Mouse (Mus musculus) lung, postnatal 4 days (tissue): ENCODE results near the gene Tmcc1.
"Not testable (repeated sequence)": the region's sequence is repeated elsewhere in the genome, so short reads cannot be mapped to it uniquely, and the experiment has no call there.

ENCODE experiments used
- DNase-seq, 2 experiments: peaks; one replicate each; pipeline ENCODE4 v3.0.0; 2021

Tmcc1 gene

GRCm38 (mm10) chr6:116193394-116194393 lies at the start of gene Tmcc1:
Tmcc1 (minus strand) TSS chr6:116193486.
- peak; percentile 99 for DNase-seq

GRCm38 (mm10) chr6:116240371-116240770 lies 47.1 kb upstream of the Tmcc1 start:
- no peak for DNase-seq

DNA sequence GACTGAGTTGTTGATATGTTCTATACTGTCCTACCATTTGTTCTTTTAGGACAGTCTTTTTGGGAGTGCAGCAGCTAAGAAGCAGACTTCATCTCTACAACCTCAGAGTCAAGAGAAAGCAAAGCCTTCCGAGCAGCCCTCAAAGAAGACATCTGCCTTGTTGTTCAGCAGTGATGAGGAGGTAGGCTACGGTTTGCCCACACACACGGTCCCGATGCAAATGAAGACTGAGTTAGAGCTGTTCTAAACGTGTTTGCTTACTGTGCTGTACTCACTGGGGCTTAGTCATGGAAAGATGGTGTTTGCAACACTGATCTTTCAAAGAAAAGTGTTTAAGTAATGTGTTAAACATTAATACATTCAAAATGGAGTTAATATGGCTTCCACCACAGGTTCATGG lies 44.8 kb upstream of the Tmcc1 start:
- DNase-seq = no peak

- no peak for DNase-seq
These were observed 42.0 kb upstream of the Tmcc1 start for GRCm38 (mm10) chr6:116235336-116235735.

DNA sequence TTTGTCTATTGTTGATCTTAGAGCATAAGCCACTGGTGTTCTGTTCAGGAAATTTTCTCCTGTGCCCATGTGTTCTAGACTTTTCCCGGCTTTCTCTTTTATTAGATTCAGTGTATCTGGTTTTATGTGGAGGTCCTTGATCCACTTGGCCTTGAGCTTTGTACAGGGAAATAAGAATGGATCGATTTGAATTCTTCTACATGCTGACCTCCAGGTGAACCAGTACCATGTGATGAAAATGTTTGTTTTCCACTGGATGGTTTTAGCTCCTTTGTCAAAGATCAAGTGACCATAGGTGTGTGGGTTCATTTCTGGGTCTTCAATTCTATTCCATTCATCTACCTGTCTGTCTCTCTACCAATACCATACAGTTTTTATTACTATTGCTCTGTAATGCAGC lies 41.5 kb upstream of the Tmcc1 start:
- not testable (repeated sequence) for DNase-seq

GRCm38 (mm10) chr6:116228785-116229525 lies 35.7 kb upstream of the Tmcc1 start:
- DNase-seq = peak; percentile 62 to 78

DNA sequence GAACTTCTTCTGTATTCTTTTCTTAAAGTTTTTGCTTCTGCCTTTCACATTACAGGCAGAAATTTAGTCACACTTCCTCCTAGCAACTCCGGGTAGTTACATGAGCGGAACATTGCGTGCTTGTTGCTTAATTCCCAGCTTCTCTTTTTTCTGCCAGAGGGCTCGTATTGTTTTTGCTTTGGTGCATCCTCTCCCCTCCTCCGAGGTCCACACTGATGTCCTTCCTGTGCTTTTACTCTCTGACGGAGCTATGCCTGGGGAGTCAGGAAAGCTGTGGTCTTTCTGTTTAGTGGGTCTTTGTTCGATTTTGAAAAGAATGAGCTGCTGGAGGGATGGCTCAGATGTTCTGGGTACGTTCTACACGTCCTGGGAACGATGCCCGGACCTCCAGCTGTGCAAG lies 34.5 kb upstream of the Tmcc1 start:
- peak; percentile 17 to 57 for DNase-seq

GRCm38 (mm10) chr6:116207729-116208534 lies 14.6 kb upstream of the Tmcc1 start, which contains the start of gene Washc2:
Washc2 (plus strand) TSS chr6:116208038.
- peak; percentile 95 to 97 for DNase-seq

GRCm38 (mm10) chr6:116199682-116200081 lies 6.4 kb upstream of the Tmcc1 start:
- no peak for DNase-seq

DNA sequence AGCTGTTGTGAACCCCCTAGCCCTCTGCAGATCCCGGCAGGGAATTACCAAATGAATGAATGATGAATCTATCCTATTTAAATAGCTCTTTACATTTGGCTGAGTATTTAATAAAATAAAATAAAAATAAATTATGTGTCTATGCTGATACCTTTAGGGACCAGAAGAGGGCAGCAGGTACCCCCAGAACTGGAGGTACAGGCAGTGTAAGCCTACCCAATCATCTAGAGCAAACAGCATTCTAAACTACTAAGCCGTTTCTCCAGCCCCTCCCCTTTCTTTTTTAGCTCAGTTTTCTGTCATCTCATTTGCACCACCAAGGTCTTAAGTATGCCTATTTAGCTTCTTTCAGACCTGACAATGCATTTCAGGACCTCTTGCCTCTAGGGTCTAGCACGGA lies 4.9 kb upstream of the Tmcc1 start:
- peak in 1 of 2 experiments; percentile 12 for DNase-seq

GRCm38 (mm10) chr6:116195811-116196210 lies 2.5 kb upstream of the Tmcc1 start:
- DNase-seq = no peak

DNA sequence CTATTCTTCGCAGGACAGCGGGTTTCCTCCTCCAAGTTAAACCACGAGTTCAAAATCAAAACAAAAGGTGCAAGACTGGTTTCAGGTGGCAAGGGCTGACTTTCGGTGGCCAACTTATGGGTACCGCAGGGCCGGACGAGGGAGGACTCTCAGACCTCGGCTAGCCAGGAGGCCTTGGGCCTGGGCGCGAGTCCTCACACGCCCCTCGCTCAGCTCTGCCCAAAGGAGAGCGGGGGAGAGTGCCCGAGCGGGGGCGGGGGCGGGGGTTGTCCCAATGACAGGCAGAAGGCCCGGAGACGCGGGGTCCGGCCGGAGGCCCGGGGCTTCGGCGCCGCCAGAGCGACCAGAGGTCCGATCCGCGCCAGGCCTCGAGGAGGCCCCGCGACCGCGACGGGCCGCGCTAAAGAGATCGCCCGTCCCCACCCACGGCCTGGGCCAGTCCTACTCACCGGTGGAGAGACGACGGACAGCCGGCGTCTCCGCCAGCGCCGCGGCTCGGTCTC lies 426 bp downstream of the Tmcc1 start:
- peak in 1 of 2 experiments; percentile 67 for DNase-seq

DNA sequence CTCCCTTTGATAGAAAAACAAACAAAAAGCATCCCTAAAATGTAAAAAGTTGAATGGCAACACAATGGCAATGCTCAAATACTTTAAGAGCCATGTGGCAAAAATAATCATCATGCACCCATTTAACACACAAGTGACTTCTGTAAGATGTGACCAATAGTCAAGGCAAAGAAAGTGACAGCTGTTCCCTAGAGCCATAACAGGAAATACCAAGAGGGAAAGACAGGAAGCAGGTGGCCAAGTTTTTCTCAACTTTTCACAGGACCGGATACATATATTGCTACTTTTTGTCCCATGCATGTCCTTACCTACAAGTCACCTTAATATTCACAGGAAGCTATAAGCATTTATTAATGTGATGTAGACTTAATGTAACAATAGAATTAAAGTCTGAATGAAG lies 3.9 kb downstream of the Tmcc1 start:
- DNase-seq = no peak

GRCm38 (mm10) chr6:116186485-116186884 lies 6.8 kb downstream of the Tmcc1 start:
- no peak for DNase-seq

- DNase-seq = no peak
These were observed 9.8 kb downstream of the Tmcc1 start for GRCm38 (mm10) chr6:116183509-116183908.

- no peak for DNase-seq
These were observed 12.6 kb downstream of the Tmcc1 start for GRCm38 (mm10) chr6:116180731-116181130.

DNA sequence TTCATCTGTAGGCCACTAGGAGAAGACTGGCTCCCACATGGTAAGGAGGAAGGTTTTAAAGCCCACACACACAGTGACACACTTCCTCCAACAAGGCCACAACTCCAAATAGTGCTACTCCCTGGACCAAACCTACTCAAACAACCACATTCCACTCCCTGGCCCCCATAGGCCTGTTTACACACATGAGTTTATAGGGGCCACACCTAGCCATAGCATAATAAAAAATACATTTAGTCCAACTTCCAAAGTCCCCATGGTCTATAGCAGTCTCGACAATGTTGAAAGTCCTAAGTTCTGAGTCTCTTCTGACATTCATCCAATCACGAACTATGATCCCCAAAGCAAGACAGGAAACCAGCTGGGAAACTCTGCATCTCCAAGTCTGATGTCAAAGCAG lies 14.9 kb downstream of the Tmcc1 start:
- no peak for DNase-seq

DNA sequence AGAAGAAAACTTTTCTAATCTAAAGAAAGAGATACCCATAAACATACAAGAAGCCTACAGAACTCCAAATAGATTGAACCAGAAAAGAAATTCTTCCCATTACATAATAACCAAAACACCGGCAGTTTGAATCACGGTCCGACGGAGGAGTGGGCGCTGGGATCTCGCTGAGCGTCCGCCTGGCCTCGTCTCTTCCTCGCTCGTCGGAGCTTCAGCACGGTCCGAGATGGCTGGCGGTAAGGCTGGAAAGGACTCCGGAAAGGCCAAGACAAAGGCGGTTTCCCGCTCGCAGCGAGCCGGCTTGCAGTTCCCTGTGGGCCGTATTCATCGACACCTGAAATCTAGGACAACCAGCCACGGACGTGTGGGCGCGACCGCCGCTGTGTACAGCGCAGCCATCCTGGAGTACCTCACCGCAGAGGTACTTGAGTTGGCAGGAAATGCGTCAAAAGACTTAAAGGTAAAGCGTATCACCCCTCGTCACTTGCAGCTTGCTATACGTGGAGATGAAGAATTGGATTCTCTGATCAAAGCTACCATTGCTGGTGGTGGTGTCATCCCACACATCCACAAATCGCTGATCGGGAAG lies 19.7 kb downstream of the Tmcc1 start:
- not testable (repeated sequence) for DNase-seq

- no peak for DNase-seq
These were observed 26.9 kb downstream of the Tmcc1 start for GRCm38 (mm10) chr6:116166383-116166782.

DNA sequence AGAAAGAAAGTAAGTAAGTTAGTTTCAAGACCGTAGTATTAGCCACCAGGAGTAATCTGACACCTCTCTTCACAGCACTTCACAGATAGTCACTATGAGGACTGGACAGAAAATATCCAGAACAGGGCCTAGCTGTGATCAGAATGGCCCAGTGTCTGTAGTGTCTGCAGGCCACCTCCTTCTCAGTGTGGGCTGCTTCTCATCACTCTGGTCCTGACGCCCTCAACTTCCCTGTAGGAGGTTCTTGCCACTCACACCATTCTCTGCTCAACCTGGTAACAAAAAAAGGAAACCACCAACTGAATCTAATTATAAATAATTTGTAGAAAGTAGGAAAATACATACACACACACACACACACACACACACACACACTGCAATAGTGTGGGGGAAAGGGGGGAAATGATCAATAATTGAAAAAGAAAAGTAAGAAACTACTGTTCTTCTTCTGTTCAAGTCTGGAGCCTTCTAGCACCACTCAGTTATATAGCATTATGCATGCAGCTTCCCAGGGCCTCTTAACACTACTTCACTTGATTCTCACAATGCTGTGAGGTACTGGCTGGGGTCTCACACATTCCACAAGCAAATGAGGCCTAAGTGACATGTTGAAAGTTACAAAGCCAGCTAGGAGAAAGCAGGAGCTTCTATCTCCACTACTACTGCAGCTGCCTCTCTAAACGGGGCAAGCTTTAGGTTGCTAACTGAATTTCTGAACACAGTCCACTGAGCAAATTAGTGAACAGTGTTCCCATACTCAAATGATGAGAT lies 38.2 kb downstream of the Tmcc1 start:
- no peak for DNase-seq

DNA sequence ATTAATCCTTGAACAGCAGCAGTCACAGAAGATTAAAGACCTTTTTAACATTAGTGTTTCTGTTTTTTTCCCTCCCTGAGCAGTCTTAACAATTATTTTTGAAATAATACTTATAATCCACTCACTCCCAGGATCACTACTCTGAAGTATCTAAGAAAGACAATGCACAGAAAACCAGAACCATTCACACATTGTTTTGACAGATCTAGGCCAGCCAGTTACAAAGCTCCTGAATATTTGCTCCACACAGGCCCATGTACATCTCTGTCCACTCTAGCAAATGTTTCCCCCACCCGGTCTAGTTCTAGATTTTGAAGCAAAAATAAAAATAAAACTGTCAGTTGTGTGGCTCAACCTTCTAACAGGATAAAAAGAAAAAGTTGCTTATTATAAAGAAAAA lies 45.9 kb downstream of the Tmcc1 start:
- no peak for DNase-seq
